Mouse (Mus musculus) liver, embryonic 16.5 days (tissue): ENCODE results near the gene Rd3. TPM values are rescaled to one million over a fixed set of nuclear protein-coding genes. Genes with fewer than 3 reads are reported as not detected.

ENCODE experiments used
- ATAC-seq: fragments of 200-750 bp; cut with Nextera tagmentation; 2 replicates; pipeline ENCODE4 v1.8.0; 2017; ENCODE audit warnings: low read depth, mild to moderate bottlenecking, moderate number of reproducible peaks, moderate library complexity
- H3K27ac ChIP-seq: fragments of 300-500 bp; sonication (generic); 2 replicates; pipeline ENCODE4 v1.5.1; 2014; ENCODE audit warnings: mild to moderate bottlenecking, low read length
- H3K27me3 ChIP-seq: fragments of 300-500 bp; sonication (generic); 2 replicates; pipeline ENCODE4 v1.6.1; 2014; ENCODE audit warnings: low read depth, low read length, mixed read lengths; ENCODE audit not compliant: control insufficient read depth, insufficient read depth
- H3K36me3 ChIP-seq: fragments of 300-500 bp; sonication (generic); 2 replicates; pipeline ENCODE4 v1.6.1; 2014; ENCODE audit warnings: mild to moderate bottlenecking; ENCODE audit not compliant: control insufficient read depth, insufficient read depth
- H3K4me1 ChIP-seq: fragments of 300-500 bp; sonication (generic); 2 replicates; pipeline ENCODE4 v1.6.1; 2014; ENCODE audit warnings: low read depth, low read length, mixed read lengths; ENCODE audit not compliant: control insufficient read depth
- H3K4me2 ChIP-seq: fragments of 300-500 bp; sonication (generic); 2 replicates; pipeline ENCODE4 v1.6.1; 2014; ENCODE audit warnings: low read depth, low read length, mixed read lengths
- H3K4me3 ChIP-seq: fragments of 300-500 bp; sonication (generic); 2 replicates; pipeline ENCODE4 v1.5.1; 2014; ENCODE audit warnings: low read depth, mild to moderate bottlenecking, low read length
- H3K9ac ChIP-seq: fragments of 300-500 bp; sonication (generic); 2 replicates; pipeline ENCODE4 v1.6.1; 2014; ENCODE audit warnings: low read depth, low read length
- H3K9me3 ChIP-seq: fragments of 300-500 bp; sonication (generic); replicated peaks from 2 replicates; pipeline ENCODE4 v1.6.1; 2016; ENCODE audit warnings: low read length; ENCODE audit not compliant: control insufficient read depth
- WGBS: fragments of 180-500 bp; shearing (Covaris S2); extraction: QIAGEN DNeasy Blood & Tissue Kit; methylation state at CpG from one replicate; pipeline ENCODE4 v1.1.7; 2014; ENCODE audit not compliant: insufficient replicate concordance; 5-methylcytosine and 5-hydroxymethylcytosine counted together
- polyA plus RNA-seq: library from polyadenylated mRNA; unstranded; fragments of >200 nt; fragmentation: Nextera tagmentation; extraction: Ambion mirVana; gene quantifications from 2 replicates; pipeline ENCODE4 v1.2.1, GENCODE M21; 2015

The Rd3 gene
- polyA plus RNA-seq = 0.04 and 0.18 TPM in 2 replicates

GRCm38 (mm10) chr1:191977187-191977586 lies at the start of gene Rd3:
Gene Rd3 (plus strand): TSS chr1:191977370.
- no peak for ATAC-seq
- H3K27me3 ChIP-seq = no peaks in the 10 kb centered on the region
- H3K9me3 ChIP-seq = no peaks in the 10 kb centered on the region
- H3K9ac ChIP-seq = no peak within 1 kb of the TSS
- no peaks in the 10 kb centered on the region for H3K36me3 ChIP-seq
- H3K27ac ChIP-seq = no peak within 1 kb of the TSS
- no peaks in the 10 kb centered on the region for H3K4me1 ChIP-seq
- H3K4me3 ChIP-seq = no peak within 1 kb of the TSS
- 51% methylated on average over 5 of the region's 5 CpGs for WGBS
- H3K4me2 ChIP-seq = no peak within 1 kb of the TSS

DNA sequence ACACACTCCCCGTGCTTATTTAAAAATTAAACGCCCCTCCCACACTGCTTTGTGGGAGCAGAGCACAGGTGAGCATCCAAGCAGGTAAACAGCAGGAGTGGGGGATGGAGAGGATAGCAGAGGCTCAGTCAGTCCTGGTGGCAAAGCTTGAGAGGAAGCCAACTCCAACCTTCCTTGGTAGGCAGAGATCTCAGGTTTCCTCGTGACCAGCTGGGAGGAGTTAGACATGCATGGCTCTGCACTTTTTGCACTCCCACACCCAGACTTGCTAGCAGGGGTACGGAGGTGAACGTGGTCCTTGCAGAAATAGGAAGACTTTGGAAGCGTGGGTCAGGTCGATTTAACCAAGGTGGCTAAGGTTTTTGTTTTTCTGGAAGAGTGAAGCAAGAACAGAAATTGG lies 48.8 kb upstream of the Rd3 start:
- no peaks in the 10 kb centered on the region for H3K4me1 ChIP-seq
- no peak for ATAC-seq
- H3K27me3 ChIP-seq = no peaks in the 10 kb centered on the region
- H3K4me3 ChIP-seq = no peak overlapping the region
- no peak overlapping the region for H3K9ac ChIP-seq
- H3K9me3 ChIP-seq = no peaks in the 10 kb centered on the region
- H3K27ac ChIP-seq = no peak overlapping the region
- no peaks in the 10 kb centered on the region for H3K36me3 ChIP-seq
- WGBS = 55% methylated on average over 7 of the region's 7 CpGs
- H3K4me2 ChIP-seq = no peak overlapping the region

DNA sequence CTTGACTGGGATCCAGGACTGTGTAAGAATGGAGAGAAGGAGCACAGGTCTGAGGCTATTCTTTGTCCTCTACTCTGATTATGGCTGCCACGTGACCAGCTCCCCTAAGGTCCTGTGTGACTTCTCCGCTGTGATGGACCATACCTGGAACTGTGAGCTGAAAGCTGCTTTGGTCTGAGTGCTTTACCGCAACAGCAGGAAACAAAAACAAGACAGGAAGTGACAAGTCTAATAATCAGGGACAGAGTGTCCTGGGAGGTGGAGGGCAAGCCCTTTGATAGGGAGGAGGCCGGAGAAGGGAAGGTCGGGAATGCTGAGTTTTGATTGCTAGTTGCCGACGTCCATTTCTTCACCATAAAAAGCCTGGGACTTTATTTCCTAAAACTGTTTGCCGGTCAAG lies 48.1 kb upstream of the Rd3 start:
- H3K9ac ChIP-seq = no peak overlapping the region

DNA sequence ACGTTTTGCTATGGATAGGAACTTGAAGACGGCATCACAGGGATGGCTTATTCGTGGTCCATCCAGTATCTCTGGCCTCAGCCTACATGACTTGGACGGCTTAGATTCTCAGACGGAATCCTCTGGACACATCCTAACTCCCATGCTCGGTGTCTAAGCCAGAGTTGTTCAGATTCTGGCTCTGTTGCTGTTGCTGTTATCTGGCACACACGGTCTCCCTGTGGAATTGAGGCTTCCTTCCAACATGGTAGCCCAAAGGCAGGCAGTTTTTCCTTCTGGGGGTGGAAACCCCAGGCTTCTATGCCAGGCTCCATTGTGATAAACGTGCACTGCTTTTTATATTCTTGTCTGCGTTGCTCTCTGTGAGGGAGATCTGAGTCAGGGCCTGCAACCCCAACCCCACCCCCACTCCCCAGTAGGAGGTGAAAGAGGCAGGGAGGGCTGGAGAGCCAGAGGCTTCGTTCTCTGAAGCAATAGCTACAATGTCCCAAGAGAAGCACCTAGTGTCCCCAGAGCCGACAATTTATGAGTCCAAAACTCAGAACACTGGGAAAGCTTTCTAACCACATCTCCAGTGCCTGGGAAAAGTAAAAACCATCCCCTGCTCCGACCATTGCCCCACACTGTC lies 47.2 kb upstream of the Rd3 start:
- WGBS = 53% methylated on average over 12 of the region's 12 CpGs
- H3K9me3 ChIP-seq = no peaks in the 10 kb centered on the region
- H3K27ac ChIP-seq = no peak overlapping the region
- no peak overlapping the region for H3K9ac ChIP-seq
- H3K4me1 ChIP-seq = no peaks in the 10 kb centered on the region
- no peaks in the 10 kb centered on the region for H3K27me3 ChIP-seq
- no peak for ATAC-seq
- H3K36me3 ChIP-seq = no peaks in the 10 kb centered on the region
- no peak overlapping the region for H3K4me3 ChIP-seq
- H3K4me2 ChIP-seq = no peak overlapping the region

More for the DNA sequence above, 48.1 kb upstream of the Rd3 start:
- 43% methylated on average over 8 of the region's 8 CpGs for WGBS
- Histone ChIP-seq H3K4me3 (no peak overlapping the region), H3K36me3 (no peaks in the 10 kb centered on the region), H3K9me3 (no peaks in the 10 kb centered on the region), H3K27me3 (no peaks in the 10 kb centered on the region), H3K4me2 (no peak overlapping the region), H3K4me1 (no peaks in the 10 kb centered on the region), H3K27ac (no peak overlapping the region)
- ATAC-seq = no peak

- no peak overlapping the region for H3K27ac ChIP-seq
- H3K9me3 ChIP-seq = no peaks in the 10 kb centered on the region
- ATAC-seq = no peak
- no peak overlapping the region for H3K4me2 ChIP-seq
- 58% methylated on average over 3 of the region's 3 CpGs for WGBS
- no peaks in the 10 kb centered on the region for H3K36me3 ChIP-seq
- H3K4me1 ChIP-seq = no peaks in the 10 kb centered on the region
- no peak overlapping the region for H3K4me3 ChIP-seq
- H3K9ac ChIP-seq = no peak overlapping the region
- no peaks in the 10 kb centered on the region for H3K27me3 ChIP-seq
Observed at GRCm38 (mm10) chr1:191930525-191931105, 46.6 kb upstream of the Rd3 start.

DNA sequence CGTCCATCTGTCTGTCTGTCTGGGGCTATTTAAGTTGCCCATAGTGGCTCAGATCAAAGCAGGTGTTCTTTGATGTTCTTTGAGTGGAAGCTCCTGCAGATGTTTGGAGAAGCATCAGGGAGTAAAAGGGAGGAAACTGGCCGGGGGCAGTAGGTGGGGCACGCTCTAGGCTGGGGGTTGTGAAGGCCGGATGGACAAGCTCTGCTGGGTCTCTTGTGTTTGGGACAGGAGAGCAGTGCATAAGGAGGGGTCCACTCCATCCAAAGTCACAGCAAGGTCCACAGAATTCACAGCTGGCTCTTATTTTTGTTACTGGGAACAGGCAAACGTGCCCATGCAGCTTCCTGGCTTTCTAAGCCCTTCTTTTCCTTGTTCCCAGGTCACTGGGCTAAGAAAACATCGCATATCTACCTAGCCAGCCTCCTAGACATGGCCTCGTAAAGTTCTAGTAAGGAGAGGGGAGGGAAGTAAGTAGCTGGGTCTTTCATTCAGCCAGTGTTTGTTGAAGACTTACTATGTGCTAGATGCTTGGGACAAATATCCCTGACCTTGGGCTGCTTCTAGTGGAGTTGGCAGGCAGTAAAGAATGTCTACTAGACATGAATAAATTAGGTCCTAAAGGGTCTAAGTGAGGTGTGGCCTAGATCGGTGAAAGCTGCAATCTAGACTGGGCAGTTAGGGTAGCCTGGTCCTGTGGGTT lies 44.7 kb upstream of the Rd3 start:
- Histone ChIP-seq H3K4me2 (no peak overlapping the region), H3K27me3 (no peaks in the 10 kb centered on the region), H3K27ac (no peak overlapping the region), H3K9me3 (no peaks in the 10 kb centered on the region), H3K36me3 (no peaks in the 10 kb centered on the region), H3K9ac (no peak overlapping the region), H3K4me1 (no peaks in the 10 kb centered on the region), H3K4me3 (no peak overlapping the region)
- no peak for ATAC-seq
- 61% methylated on average over 8 of the region's 8 CpGs for WGBS

DNA sequence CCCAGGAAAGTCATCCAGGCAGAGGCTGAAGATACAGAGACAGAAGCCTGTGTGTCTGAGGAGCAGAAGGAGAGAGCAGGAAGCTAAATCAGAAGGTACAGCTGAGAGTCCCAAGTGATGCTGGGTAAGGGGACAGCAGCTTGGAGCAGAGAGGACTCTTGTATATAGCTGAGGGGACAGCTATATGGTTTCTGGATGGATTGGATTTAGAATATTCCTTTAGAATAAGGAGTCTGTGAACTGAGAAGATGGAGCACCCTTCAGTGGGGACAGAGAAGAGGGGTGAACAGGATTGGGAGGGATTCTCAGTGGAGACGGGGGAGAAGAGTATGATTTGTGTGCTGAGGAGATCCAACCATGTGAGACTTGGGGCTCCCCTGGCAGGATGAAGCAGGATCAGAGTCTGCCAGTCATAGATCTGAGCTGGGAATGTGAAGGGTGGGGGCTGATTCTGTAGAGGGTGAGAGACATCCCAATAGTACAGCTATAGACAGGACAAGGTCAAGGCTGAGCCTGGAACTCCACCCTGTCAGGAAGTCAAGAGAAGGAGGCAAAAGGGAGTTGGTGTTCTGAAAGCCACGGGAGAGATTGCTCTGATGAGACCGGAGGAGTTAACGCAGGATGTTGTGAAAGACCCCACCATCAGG lies 44.1 kb upstream of the Rd3 start:
- no peak for ATAC-seq
- H3K4me2 ChIP-seq = no peak overlapping the region
- no peaks in the 10 kb centered on the region for H3K9me3 ChIP-seq
- H3K4me1 ChIP-seq = no peaks in the 10 kb centered on the region
- H3K36me3 ChIP-seq = no peaks in the 10 kb centered on the region
- H3K9ac ChIP-seq = no peak overlapping the region
- no peaks in the 10 kb centered on the region for H3K27me3 ChIP-seq
- no peak overlapping the region for H3K27ac ChIP-seq
- no peak overlapping the region for H3K4me3 ChIP-seq
- WGBS = 54% methylated on average over 4 of the region's 4 CpGs

- ATAC-seq = no peak
Observed at GRCm38 (mm10) chr1:191943638-191944037, 33.5 kb upstream of the Rd3 start.

DNA sequence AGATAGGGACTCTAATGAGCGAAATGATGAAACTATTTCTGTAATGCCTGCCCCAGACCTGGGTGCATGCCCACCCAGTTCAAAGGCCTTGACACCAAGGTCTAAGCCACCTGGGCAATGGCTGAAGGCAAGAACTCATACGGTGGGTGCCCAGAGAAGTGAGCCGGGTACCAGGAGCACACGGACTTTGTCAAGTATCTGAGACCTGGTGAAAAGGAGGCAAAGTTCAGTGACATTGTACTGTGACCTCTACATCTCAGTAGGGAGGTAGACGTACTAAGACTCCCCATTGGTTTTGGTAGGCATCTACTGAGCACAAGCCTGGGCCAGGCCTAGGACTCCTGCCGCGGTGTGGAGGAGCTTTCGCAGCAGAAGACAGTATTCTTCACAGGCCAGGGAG lies 31.8 kb upstream of the Rd3 start:
- no peak overlapping the region for H3K9ac ChIP-seq
- H3K27ac ChIP-seq = no peak overlapping the region
- H3K9me3 ChIP-seq = no peaks in the 10 kb centered on the region
- H3K36me3 ChIP-seq = no peaks in the 10 kb centered on the region
- 74% methylated on average over 8 of the region's 8 CpGs for WGBS
- ATAC-seq = no peak
- H3K4me3 ChIP-seq = no peak overlapping the region
- H3K4me1 ChIP-seq = 0 out of 2 replicates have a peak, but pooled peaks cover 2% of the 10 kb centered on the region
- H3K27me3 ChIP-seq = no peaks in the 10 kb centered on the region
- H3K4me2 ChIP-seq = no peak overlapping the region

More at GRCm38 (mm10) chr1:191943638-191944037, 33.5 kb upstream of the Rd3 start:
- Histone ChIP-seq H3K9ac (no peak overlapping the region), H3K27me3 (no peaks in the 10 kb centered on the region), H3K27ac (no peak overlapping the region), H3K9me3 (no peaks in the 10 kb centered on the region), H3K36me3 (no peaks in the 10 kb centered on the region), H3K4me2 (no peak overlapping the region), H3K4me1 (0 out of 2 replicates have a peak, but pooled peaks cover 2% of the 10 kb centered on the region), H3K4me3 (no peak overlapping the region)
- 34% methylated on average over 6 of the region's 6 CpGs for WGBS
